ENCODE assay signal across 11 mouse cellular contexts in the genomic region with DNA sequence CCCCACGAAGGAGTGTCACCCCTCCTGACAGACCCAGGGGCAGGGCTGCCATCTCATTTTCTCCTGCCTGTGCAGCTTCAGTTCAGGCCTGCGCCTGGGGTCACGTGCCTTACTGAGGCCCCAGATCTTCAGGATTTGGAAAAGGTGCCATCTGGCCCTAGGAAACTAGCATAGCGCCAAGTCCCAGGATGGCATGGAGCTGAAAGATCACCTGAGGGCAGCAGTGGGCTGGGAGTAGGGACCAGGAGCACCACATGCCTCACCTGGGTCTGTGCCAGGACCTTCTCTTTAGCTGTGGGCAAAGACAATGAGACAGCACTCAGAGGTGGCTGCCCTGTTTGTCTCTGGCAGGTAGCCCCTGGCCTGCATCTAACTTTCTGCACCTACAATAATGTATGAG. TPM values are rescaled to one million over a fixed set of nuclear protein-coding genes. Genes with fewer than 3 reads are reported as not detected.
DNase-seq lines count a peak whose midpoint lies in the region; ATAC-seq and TF ChIP-seq lines count a peak whose summit lies in the region.
"Had no signal": no experiment of that assay in that cellular context is flagged by ENCODE, and none has a peak within 500 bp of the region (broad histone marks: within the 10 kb centered on the region; RNA-seq: fewer than 3 reads in every experiment).

No protein-coding gene starts in this region.

- peaks cover 5% of the 10 kb centered on the region; the same call in 1 of the 2 replicates for H3K36me3 ChIP-seq in liver, postnatal 0 days (replicated peaks; ENCODE audit: insufficient read depth, low read length)
- 0 out of 2 replicates have a peak, but pooled peaks cover 2% of the 10 kb centered on the region for H3K36me3 ChIP-seq in liver, embryonic 11.5 days (ENCODE audit: control insufficient read depth, insufficient read depth, low read length)
- H3K36me3 ChIP-seq in forebrain, postnatal 0 days (ENCODE audit: insufficient read depth) = peaks cover 47% of the 10 kb centered on the region

- no peak for TF ChIP-seq CTCF in liver, postnatal 0 days (IDR thresholded peaks at IDR 0.05; ENCODE audit: low read depth)
- no peak for TF ChIP-seq CTCF in forebrain, postnatal 0 days (IDR thresholded peaks at IDR 0.05; ENCODE audit: low read depth)

- H3K4me2 ChIP-seq in liver, postnatal 0 days (ENCODE audit: low read depth, low read length) = no peak overlapping the region
- H3K4me2 ChIP-seq in liver, embryonic 11.5 days = no peak overlapping the region
- H3K4me2 ChIP-seq in forebrain, postnatal 0 days (ENCODE audit: low read depth) = no peak overlapping the region
- H3K4me2 ChIP-seq: neural tube, embryonic 12.5 days had no signal

- no peak for TF ChIP-seq EP300 in liver, postnatal 0 days (IDR thresholded peaks at IDR 0.05; ENCODE audit: low read depth)

- peak; percentile 79 for DNase-seq in adrenal gland, postnatal 10 days
- no peak for DNase-seq in adrenal gland, adult 8-10 months
- no peak for DNase-seq in liver, postnatal 0 days
- no peak for DNase-seq in liver, embryonic 11.5 days (ENCODE audit: low spot score)
- DNase-seq in cerebellum, postnatal 36 days = peak; percentile 97 to 98
- peak; percentile 76 to 84 for DNase-seq in kidney, postnatal 36 days
- no peak for DNase-seq in forebrain, postnatal 0 days

- H3K27me3 ChIP-seq in liver, postnatal 0 days (ENCODE audit: insufficient read depth, low read length) = no peaks in the 10 kb centered on the region
- H3K27me3 ChIP-seq in liver, embryonic 11.5 days (replicated peaks; ENCODE audit: control insufficient read depth, insufficient read depth, low read length) = no peaks in the 10 kb centered on the region
- H3K27me3 ChIP-seq in forebrain, postnatal 0 days (ENCODE audit: insufficient read depth, low read length) = no peaks in the 10 kb centered on the region
- H3K27me3 ChIP-seq: neural tube, embryonic 12.5 days had no signal

- 71% methylated on average over 4 of the region's 4 CpGs for WGBS in liver, postnatal 0 days (ENCODE audit: insufficient replicate concordance)
- WGBS in liver, embryonic 11.5 days = 85% methylated on average over 4 of the region's 4 CpGs
- WGBS in forebrain, postnatal 0 days = 74% methylated on average over 4 of the region's 4 CpGs

- H3K27ac ChIP-seq in liver, postnatal 0 days (ENCODE audit: low read depth) = 0 out of 2 replicates have a peak overlapping the region, but pooled peaks have one; percentile 85
- no peak overlapping the region for H3K27ac ChIP-seq in liver, embryonic 11.5 days (ENCODE audit: low read depth, low read length)
- no peak overlapping the region for H3K27ac ChIP-seq in forebrain, postnatal 0 days (ENCODE audit: low read depth, low read length)
- H3K27ac ChIP-seq: left cerebral cortex, adult 2 months; neural tube, embryonic 12.5 days had no signal

- no peak for ATAC-seq in liver, postnatal 0 days
- ATAC-seq in liver, embryonic 11.5 days (replicated peaks; ENCODE audit: low FRiP score) = no peak
- ATAC-seq in forebrain, postnatal 0 days = no peak
- no peak for ATAC-seq in megakaryocyte-erythroid progenitor cell, adult 5-6 weeks (replicated peaks; ENCODE audit: low FRiP score, low TSS enrichment, poor library complexity, severe bottlenecking)

- no peak overlapping the region for H3K9ac ChIP-seq in liver, postnatal 0 days (replicated peaks)
- H3K9ac ChIP-seq in liver, embryonic 11.5 days (ENCODE audit: low read depth, low read length) = no peak overlapping the region
- no peak overlapping the region for H3K9ac ChIP-seq in forebrain, postnatal 0 days
- H3K9ac ChIP-seq: neural tube, embryonic 12.5 days had no signal

- peaks cover 4% of the 10 kb centered on the region for H3K4me1 ChIP-seq in liver, postnatal 0 days (ENCODE audit: insufficient read depth)
- H3K4me1 ChIP-seq in liver, embryonic 11.5 days (replicated peaks; ENCODE audit: control insufficient read depth, insufficient read depth, low read length) = no peaks in the 10 kb centered on the region
- no peaks in the 10 kb centered on the region for H3K4me1 ChIP-seq in forebrain, postnatal 0 days (ENCODE audit: insufficient read depth)
- H3K4me1 ChIP-seq: neural tube, embryonic 12.5 days had no signal

- H3K9me3 ChIP-seq in liver, postnatal 0 days (ENCODE audit: low read length) = no peaks in the 10 kb centered on the region
- H3K9me3 ChIP-seq in liver, embryonic 11.5 days (ENCODE audit: control insufficient read depth, low read length) = no peaks in the 10 kb centered on the region
- no peaks in the 10 kb centered on the region for H3K9me3 ChIP-seq in forebrain, postnatal 0 days (ENCODE audit: low read length)
- H3K9me3 ChIP-seq: neural tube, embryonic 12.5 days had no signal

- no peak overlapping the region for H3K4me3 ChIP-seq in liver, postnatal 0 days (ENCODE audit: low read depth, low read length)
- no peak overlapping the region for H3K4me3 ChIP-seq in liver, embryonic 11.5 days (ENCODE audit: low read depth, low read length)
- no peak overlapping the region for H3K4me3 ChIP-seq in forebrain, postnatal 0 days (ENCODE audit: low read depth, low read length)
- H3K4me3 ChIP-seq: left cerebral cortex, adult 2 months; neural tube, embryonic 12.5 days had no signal

RNA-seq across cellular contexts. Expression of gene Pqlc2, which starts 12.9 kb away (rescaled TPM):
- total RNA-seq in adrenal gland, postnatal 10 days (2021) = 1 to 10 TPM; 8.0 to 8.7 TPM
- 10 to 100 TPM; 10.3 to 12.0 (median 11.6) TPM for total RNA-seq in adrenal gland, adult 8-10 months (2022)
- 33.1 and 33.9 TPM in 2 replicates for polyA plus RNA-seq in liver, postnatal 0 days (2015; fragmentation: Nextera tagmentation; extraction: Ambion mirVana)
- 13.8 and 15.5 TPM in 2 replicates for polyA plus RNA-seq in liver, embryonic 11.5 days (2014; fragmentation: Nextera tagmentation; extraction: Ambion mirVana)
- total RNA-seq in forebrain, postnatal 0 days (2014; rRNA removed) = 14.2 and 15.3 TPM in 2 replicates
- 10.0 and 12.1 TPM in 2 replicates for polyA plus RNA-seq in forebrain, postnatal 0 days (2015; fragmentation: Nextera tagmentation; extraction: Ambion mirVana)
- total RNA-seq in megakaryocyte-erythroid progenitor cell, adult 5-6 weeks (2014; fragmentation: Nextera tagmentation) = 2.3 and 3.1 TPM in 2 replicates
- total RNA-seq in megakaryocyte-erythroid progenitor cell, adult 5-6 weeks (2017) = 4.0 and 6.6 TPM in 2 replicates
- total RNA-seq: hematopoietic stem cell, adult 5-6 weeks had no signal

RNA-seq across cellular contexts. Expression of gene Akr7a5, which starts 13.0 kb away (rescaled TPM):
- total RNA-seq in adrenal gland, postnatal 10 days (2021) = 10 to 100 TPM; 65.6 to 67.0 TPM
- 10 to 100 TPM; 65.4 to 73.5 (median 68.8) TPM for total RNA-seq in adrenal gland, adult 8-10 months (2022)
- polyA plus RNA-seq in liver, postnatal 0 days (2015; fragmentation: Nextera tagmentation; extraction: Ambion mirVana) = 117 and 121 TPM in 2 replicates
- 68.4 and 72.7 TPM in 2 replicates for polyA plus RNA-seq in liver, embryonic 11.5 days (2014; fragmentation: Nextera tagmentation; extraction: Ambion mirVana)
- total RNA-seq in forebrain, postnatal 0 days (2014; rRNA removed) = 41.1 and 49.7 TPM in 2 replicates
- 58.1 and 60.6 TPM in 2 replicates for polyA plus RNA-seq in forebrain, postnatal 0 days (2015; fragmentation: Nextera tagmentation; extraction: Ambion mirVana)
- 32.1 and 33.8 TPM in 2 replicates for total RNA-seq in megakaryocyte-erythroid progenitor cell, adult 5-6 weeks (2014; fragmentation: Nextera tagmentation)
- 8.8 and 14.8 TPM in 2 replicates for total RNA-seq in megakaryocyte-erythroid progenitor cell, adult 5-6 weeks (2017)

RNA-seq across cellular contexts. Expression of gene Mrto4, which starts 54.8 kb away (rescaled TPM):
- total RNA-seq in adrenal gland, postnatal 10 days (2021) = 10 to 100 TPM; 55.0 to 56.4 TPM
- total RNA-seq in adrenal gland, adult 8-10 months (2022) = 10 to 100 TPM; 61.8 to 65.3 (median 63.0) TPM
- polyA plus RNA-seq in liver, postnatal 0 days (2015; fragmentation: Nextera tagmentation; extraction: Ambion mirVana) = 46.2 and 46.7 TPM in 2 replicates
- polyA plus RNA-seq in liver, embryonic 11.5 days (2014; fragmentation: Nextera tagmentation; extraction: Ambion mirVana) = 241 and 259 TPM in 2 replicates
- 53.7 and 69.6 TPM in 2 replicates for total RNA-seq in forebrain, postnatal 0 days (2014; rRNA removed)
- polyA plus RNA-seq in forebrain, postnatal 0 days (2015; fragmentation: Nextera tagmentation; extraction: Ambion mirVana) = 75.5 and 80.7 TPM in 2 replicates
- total RNA-seq in megakaryocyte-erythroid progenitor cell, adult 5-6 weeks (2014; fragmentation: Nextera tagmentation) = 200 and 273 TPM in 2 replicates
- total RNA-seq in megakaryocyte-erythroid progenitor cell, adult 5-6 weeks (2017) = 118 and 136 TPM in 2 replicates

RNA-seq across cellular contexts. Expression of gene Emc1, which starts 54.8 kb away (rescaled TPM):
- 10 to 100 TPM; 37.2 to 47.6 TPM for total RNA-seq in adrenal gland, postnatal 10 days (2021)
- total RNA-seq in adrenal gland, adult 8-10 months (2022) = 100 to 1,000 TPM in 1 of 4 experiments, 10 to 100 TPM in 3; 68.1 to 102 (median 84.3) TPM
- 6.8 and 8.2 TPM in 2 replicates for polyA plus RNA-seq in liver, postnatal 0 days (2015; fragmentation: Nextera tagmentation; extraction: Ambion mirVana)
- 32.9 and 34.0 TPM in 2 replicates for polyA plus RNA-seq in liver, embryonic 11.5 days (2014; fragmentation: Nextera tagmentation; extraction: Ambion mirVana)
- 46.2 and 65.8 TPM in 2 replicates for total RNA-seq in forebrain, postnatal 0 days (2014; rRNA removed)
- polyA plus RNA-seq in forebrain, postnatal 0 days (2015; fragmentation: Nextera tagmentation; extraction: Ambion mirVana) = 33.2 and 41.4 TPM in 2 replicates
- total RNA-seq in megakaryocyte-erythroid progenitor cell, adult 5-6 weeks (2014; fragmentation: Nextera tagmentation) = 30.4 and 34.5 TPM in 2 replicates
- total RNA-seq in megakaryocyte-erythroid progenitor cell, adult 5-6 weeks (2017) = 23.9 and 55.9 TPM in 2 replicates

RNA-seq across cellular contexts. Expression of gene Ubr4, which starts 54.8 kb away (rescaled TPM):
- 100 to 1,000 TPM; 104 to 136 TPM for total RNA-seq in adrenal gland, postnatal 10 days (2021)
- total RNA-seq in adrenal gland, adult 8-10 months (2022) = 100 to 1,000 TPM; 130 to 207 (median 167) TPM
- polyA plus RNA-seq in liver, postnatal 0 days (2015; fragmentation: Nextera tagmentation; extraction: Ambion mirVana) = 24.6 and 24.7 TPM in 2 replicates
- polyA plus RNA-seq in liver, embryonic 11.5 days (2014; fragmentation: Nextera tagmentation; extraction: Ambion mirVana) = 79.0 and 86.9 TPM in 2 replicates
- 89.6 and 106 TPM in 2 replicates for total RNA-seq in forebrain, postnatal 0 days (2014; rRNA removed)
- polyA plus RNA-seq in forebrain, postnatal 0 days (2015; fragmentation: Nextera tagmentation; extraction: Ambion mirVana) = 39.3 and 59.1 TPM in 2 replicates
- 164 and 201 TPM in 2 replicates for total RNA-seq in megakaryocyte-erythroid progenitor cell, adult 5-6 weeks (2014; fragmentation: Nextera tagmentation)
- 78.1 and 79.4 TPM in 2 replicates for total RNA-seq in megakaryocyte-erythroid progenitor cell, adult 5-6 weeks (2017)

Comparison
In these comparisons a context has a peak if more than half of its experiments do, and no peak if none do; other contexts are left out.
1. DNase-seq: peak in adrenal gland, postnatal 10 days (single experiment), cerebellum, postnatal 36 days (2 of 2) and kidney, postnatal 36 days (2 of 2); none in adrenal gland, adult 8-10 months (single experiment), liver, postnatal 0 days (single experiment), liver, embryonic 11.5 days (single experiment) and forebrain, postnatal 0 days (single experiment).